In genomic region chr7:28372251-28373108, GRCm38 (mm10) we compare ENCODE assay signal across 8 mouse cellular contexts. TPM values are rescaled to one million over a fixed set of nuclear protein-coding genes. Genes with fewer than 3 reads are reported as not detected.
DNase-seq lines count a peak whose midpoint lies in the region; ATAC-seq lines count a peak whose summit lies in the region.

Gene Plekhg2 (minus strand): TSS chr7:28372599.

- H3K4me3 ChIP-seq in hindbrain, embryonic 11.5 days (ENCODE audit: low read depth, low read length): peak within 1 kb of the TSS; percentile 90

- H3K4me1 ChIP-seq in hindbrain, embryonic 11.5 days (replicated peaks; ENCODE audit: control insufficient read depth, insufficient read depth, low read length): no peaks in the 10 kb centered on the region

- WGBS in hindbrain, embryonic 11.5 days: under 1% methylated on average over 63 of the region's 66 CpGs

- H3K27ac ChIP-seq in hindbrain, embryonic 11.5 days (ENCODE audit: low read depth, low read length): peak within 1 kb of the TSS; percentile 93

- H3K4me2 ChIP-seq in hindbrain, embryonic 11.5 days (replicated peaks; ENCODE audit: low read depth, low read length): peak within 1 kb of the TSS; percentile 89

- H3K9ac ChIP-seq in hindbrain, embryonic 11.5 days (ENCODE audit: low read depth, low read length): peak within 1 kb of the TSS; percentile 91

- H3K36me3 ChIP-seq in hindbrain, embryonic 11.5 days (ENCODE audit: control insufficient read depth, insufficient read depth, low read length): peaks cover 7% of the 10 kb centered on the region; the same call in 1 of the 2 replicates

- no peaks in the 10 kb centered on the region for H3K27me3 ChIP-seq in hindbrain, embryonic 11.5 days (ENCODE audit: control insufficient read depth, insufficient read depth, low read length)

- ATAC-seq in hindbrain, embryonic 11.5 days (ENCODE audit: low FRiP score): peak; percentile 82

- DNase-seq in Muller cell, postnatal 12 days (ENCODE audit: inconsistent ontology term): peak; percentile 100
- peak; percentile 91 for DNase-seq in cerebellum, adult 9-11 months
- peak; percentile 93 to 97 for DNase-seq in frontal cortex, adult 2 months (ENCODE audit: extremely low spot score in 1 of 2, low spot score in 1 of 2)
- peak; percentile 98 for DNase-seq in hindbrain, embryonic 11.5 days (ENCODE audit: low spot score)
- DNase-seq in layer of hippocampus, postnatal 10 days (ENCODE audit: low spot score in 2 of 2): peak; percentile 94 to 97
- DNase-seq in lung, postnatal 10 days: peak; percentile 99
- DNase-seq in ovary, postnatal 36 days (ENCODE audit: low spot score): peak; percentile 96
- DNase-seq in thymus, postnatal 25 days: peak; percentile 97

- H3K9me3 ChIP-seq in hindbrain, embryonic 11.5 days (ENCODE audit: control insufficient read depth, low read length): no peaks in the 10 kb centered on the region

RNA-seq across cellular contexts. Expression of gene Plekhg2, which starts in this region (rescaled TPM):
- 4.3 and 6.3 TPM in 2 replicates for polyA plus RNA-seq in frontal cortex, adult 2 months (2012; rRNA removed)
- polyA plus RNA-seq in hindbrain, embryonic 11.5 days (2014; fragmentation: Nextera tagmentation; extraction: Ambion mirVana): 39.5 and 48.0 TPM in 2 replicates
- total RNA-seq in layer of hippocampus, postnatal 10 days (2021): 10 to 100 TPM; 13.5 to 13.6 TPM

Comparison
In these comparisons a context has a peak if more than half of its experiments do, and no peak if none do; other contexts are left out.
1. Peak in every context shown above with its lines: DNase-seq, ATAC-seq, H3K4me3 ChIP-seq and H3K27ac ChIP-seq.